Mouse (Mus musculus): ENCODE results near the gene Pomgnt1. TPM values are rescaled to one million over a fixed set of nuclear protein-coding genes. Genes with fewer than 3 reads are reported as not detected.

The Pomgnt1 gene
- polyA plus RNA-seq, 1 experiment = 77.5 TPM

Other genes starting within 250 kb of the Pomgnt1 start
- gene Kncn, start 239.4 kb upstream of the Pomgnt1 start, polyA plus RNA-seq (2012; rRNA removed) = 0.16 and 0.32 TPM in 2 replicates
- 0.08 and 0.16 TPM in 2 replicates for gene 6430628N08Rik, start 233.2 kb upstream of the Pomgnt1 start, polyA plus RNA-seq (2012; rRNA removed)
- 0.06 and 0.12 TPM in 2 replicates for gene Dmbx1, start 183.9 kb upstream of the Pomgnt1 start, polyA plus RNA-seq (2012; rRNA removed)
- 88.1 and 104 TPM in 2 replicates for gene Faah, start 105.9 kb upstream of the Pomgnt1 start, polyA plus RNA-seq (2012; rRNA removed)
- 8.3 and 9.7 TPM in 2 replicates for gene Nsun4, start 70.0 kb upstream of the Pomgnt1 start, polyA plus RNA-seq (2012; rRNA removed)
- gene Uqcrh, start 48.8 kb upstream of the Pomgnt1 start, polyA plus RNA-seq (2012; rRNA removed) = 645 and 649 TPM in 2 replicates
- 34.7 and 34.8 TPM in 2 replicates for gene Lrrc41, start 48.6 kb upstream of the Pomgnt1 start, polyA plus RNA-seq (2012; rRNA removed)
- 0.86 and 0.94 TPM in 2 replicates for gene Rad54l, start 150 bp upstream of the Pomgnt1 start, polyA plus RNA-seq (2012; rRNA removed)
- 11.3 and 12.1 TPM in 2 replicates for gene Lurap1, start 27.5 kb downstream of the Pomgnt1 start, polyA plus RNA-seq (2012; rRNA removed)
- gene Tspan1, start 43.8 kb downstream of the Pomgnt1 start, polyA plus RNA-seq (2012; rRNA removed) = 0.20 and 0.23 TPM in 2 replicates
- not detected in 2 replicates for gene 1700042G07Rik, start 49.5 kb downstream of the Pomgnt1 start, polyA plus RNA-seq (2012; rRNA removed)
- 0.14 TPM in 1 of 2 replicates, not detected in the other for gene Gm49337, start 49.5 kb downstream of the Pomgnt1 start, polyA plus RNA-seq (2012; rRNA removed)
- 40.4 and 44.9 TPM in 2 replicates for gene Pik3r3, start 97.8 kb downstream of the Pomgnt1 start, polyA plus RNA-seq (2012; rRNA removed)

All from frontal cortex, adult 2 months (tissue).